Mouse (Mus musculus) hindlimb bud, embryonic 11.5 days (tissue): Measurements from ENCODE around the gene Ccdc71l.

Source experiments
- DNase-seq: peaks from one replicate; pipeline ENCODE4 v3.0.0-alpha.2; 2012; ENCODE audit warnings: low read depth, low spot score; ENCODE audit errors: extremely low spot score

Gene Ccdc71l

DNA sequence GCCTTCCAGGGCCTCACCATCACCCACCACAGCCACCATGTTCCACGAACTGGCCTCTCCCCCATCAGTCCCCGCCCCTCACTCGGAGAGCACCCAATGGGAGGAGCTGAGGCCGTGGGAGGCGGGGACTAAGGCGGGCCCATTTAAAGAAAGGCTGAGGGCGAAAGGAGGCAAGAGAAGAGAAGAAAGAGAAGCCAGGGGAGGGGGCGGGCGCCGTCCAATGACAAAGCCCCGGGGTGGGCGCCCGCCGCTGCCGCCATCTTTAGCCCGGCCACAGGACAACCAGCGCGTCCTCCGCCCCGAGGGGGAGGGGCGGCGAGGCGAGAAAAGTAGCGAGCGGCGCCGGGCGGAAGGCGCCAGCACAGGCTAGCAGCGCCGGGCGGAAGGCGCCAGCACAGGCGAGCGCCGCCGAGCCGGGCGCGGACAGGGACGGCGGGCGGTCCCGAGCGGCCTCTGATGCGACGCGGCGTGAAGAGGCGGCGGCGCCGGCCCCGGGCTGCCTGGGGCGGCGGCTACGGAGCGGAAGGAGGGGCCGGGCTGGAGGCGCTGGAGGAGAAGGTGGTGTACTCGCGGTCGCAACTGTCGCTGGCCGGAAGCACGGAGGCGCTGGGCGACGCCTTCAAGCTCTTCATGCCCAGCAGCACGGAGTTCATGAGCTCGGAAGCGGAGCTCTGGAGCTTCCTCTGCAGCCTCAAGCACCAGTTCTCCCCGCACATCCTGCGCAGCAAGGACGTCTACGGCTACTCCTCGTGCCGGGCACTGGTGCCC, at the start of gene Ccdc71l:
Ccdc71l (plus strand) TSS at position 177 of the 768 bp plus-strand sequence.
- no peak for DNase-seq

DNA sequence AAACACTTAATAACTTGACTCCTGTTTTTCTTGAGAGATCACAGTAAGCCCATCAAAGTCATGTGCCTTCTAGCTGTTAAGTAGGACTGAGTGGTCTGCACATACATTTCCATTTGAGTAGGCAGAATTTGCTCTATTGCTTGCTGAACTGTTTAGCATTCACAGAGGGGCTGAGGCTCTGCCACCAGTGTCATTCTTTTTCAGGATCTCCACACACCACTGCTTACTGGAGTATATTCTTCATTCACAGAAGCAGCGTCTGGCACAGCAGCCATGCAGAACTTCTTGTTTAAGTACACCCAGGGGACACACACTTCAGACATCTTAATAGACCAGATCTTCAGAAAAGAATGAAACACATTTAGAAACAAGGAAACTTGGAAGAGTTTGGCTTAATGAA, 39.4 kb upstream of the Ccdc71l start:
- DNase-seq: no peak

DNA sequence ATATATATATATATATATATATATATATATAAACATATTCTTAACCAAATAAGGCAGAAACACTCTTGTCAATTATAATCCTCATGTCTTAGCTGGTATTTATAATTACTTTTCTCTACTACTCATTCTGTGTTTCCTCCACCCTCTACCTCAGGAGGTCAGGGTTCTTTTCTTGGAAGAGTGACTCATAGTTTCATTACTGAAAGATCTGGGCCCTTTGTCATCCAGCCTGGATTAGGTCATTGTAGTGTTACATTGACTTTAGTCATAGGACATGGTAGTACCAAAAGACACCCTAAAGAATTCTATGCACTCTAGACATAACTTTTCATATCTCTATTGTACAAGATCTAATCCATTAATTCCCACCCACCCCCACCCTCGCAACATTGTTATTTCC, 35.0 kb upstream of the Ccdc71l start:
- no peak for DNase-seq

DNA sequence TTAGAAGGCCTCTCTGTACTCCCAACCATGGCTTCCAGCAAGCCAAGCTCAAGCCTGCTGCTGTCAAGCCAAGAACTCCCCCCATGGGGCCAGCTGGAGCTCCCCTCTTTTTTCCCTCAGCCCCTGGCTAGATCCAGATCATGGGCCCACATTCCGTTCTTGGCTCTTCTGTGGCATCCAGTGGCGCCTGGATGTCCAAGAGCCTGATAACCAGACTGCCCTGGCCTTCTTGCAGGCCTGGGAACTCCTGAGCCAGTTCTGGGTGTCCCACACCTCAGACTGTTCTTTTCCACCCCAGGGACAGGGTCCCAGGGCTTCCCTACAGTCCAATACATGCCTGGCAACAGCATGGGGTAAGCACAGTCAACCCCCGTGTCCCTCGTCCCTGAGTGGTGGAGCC, 32.4 kb upstream of the Ccdc71l start:
- DNase-seq: no peak

DNA sequence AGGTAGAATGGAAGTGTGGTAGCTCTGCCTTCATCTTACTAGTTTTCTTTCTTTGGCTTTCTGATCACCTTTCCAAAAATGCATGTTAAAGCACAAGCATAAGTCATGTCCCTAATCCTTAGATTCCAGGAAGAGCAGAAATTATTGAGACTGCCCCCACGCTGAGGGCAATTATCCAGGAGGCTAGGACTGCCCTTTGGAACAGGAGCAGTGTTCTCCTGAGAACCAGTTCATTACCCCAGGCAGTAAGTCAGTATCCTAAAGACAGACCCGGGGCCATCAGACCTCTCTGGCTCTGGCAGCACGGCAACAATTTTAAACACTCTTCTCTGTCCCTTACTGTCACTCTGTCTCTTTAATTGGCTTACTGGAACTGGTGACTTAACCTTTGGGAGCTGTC, 30.0 kb upstream of the Ccdc71l start:
- no peak for DNase-seq

DNA sequence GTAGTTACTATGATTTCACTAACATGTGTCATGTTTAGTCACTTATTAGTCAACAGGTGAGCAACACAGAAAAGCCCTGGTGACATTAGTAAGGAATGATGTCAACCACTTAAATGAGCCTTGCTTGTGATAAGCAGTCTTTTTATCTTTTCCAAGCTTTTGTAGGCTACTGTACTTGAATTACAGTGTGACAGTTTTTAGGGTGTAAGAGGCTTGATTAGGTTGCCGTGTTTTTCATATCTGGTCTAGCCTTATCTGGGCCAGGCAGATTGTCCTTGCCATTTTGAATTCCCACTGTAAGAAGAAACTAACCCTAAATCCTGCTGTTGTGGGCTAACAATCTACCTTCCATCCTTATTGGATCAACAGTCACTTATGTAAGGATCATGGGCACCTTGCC, 26.6 kb upstream of the Ccdc71l start:
- DNase-seq: no peak

DNA sequence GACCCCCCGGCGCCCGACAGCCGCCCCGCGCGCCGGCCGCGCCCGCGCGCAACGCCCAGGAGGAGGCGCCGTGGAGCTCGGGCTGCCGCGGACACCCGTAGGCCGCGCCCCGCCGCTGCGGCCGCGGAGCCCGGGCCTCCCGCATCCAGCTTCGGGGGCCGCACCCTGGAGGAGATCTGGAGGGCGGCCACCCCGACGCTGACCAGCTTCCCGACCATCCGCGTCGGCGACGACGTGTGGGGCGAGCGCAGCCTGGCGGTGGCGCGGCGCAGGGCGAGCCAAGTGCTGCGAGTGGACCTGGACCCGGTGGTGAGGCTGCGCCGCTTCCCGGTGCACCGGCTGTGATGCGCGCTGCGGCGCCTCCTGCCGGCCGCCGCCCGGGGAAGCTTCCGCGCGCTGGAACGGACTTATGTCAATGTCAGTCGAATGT, 807 bp downstream of the Ccdc71l start:
- DNase-seq: no peak

DNA sequence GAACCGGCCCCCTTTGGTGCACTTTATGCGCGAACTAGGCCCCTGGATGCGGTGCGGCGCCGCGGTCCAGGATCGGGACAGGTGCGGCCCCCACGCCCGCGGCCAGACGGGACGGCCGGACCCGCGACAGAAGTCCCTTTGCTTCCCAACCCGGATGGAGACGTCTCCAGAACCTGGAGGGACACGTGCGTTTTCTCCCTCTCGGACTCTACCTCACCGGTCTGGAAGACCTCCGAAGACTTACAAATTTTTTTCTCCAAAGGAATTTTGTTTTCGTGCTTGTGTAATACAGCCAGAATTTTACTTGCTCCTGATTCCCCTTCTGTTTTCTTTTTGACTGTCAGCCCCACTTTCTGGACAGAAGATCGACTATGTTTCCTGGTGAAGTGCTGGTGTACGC, 1.2 kb downstream of the Ccdc71l start:
- no peak for DNase-seq

DNA sequence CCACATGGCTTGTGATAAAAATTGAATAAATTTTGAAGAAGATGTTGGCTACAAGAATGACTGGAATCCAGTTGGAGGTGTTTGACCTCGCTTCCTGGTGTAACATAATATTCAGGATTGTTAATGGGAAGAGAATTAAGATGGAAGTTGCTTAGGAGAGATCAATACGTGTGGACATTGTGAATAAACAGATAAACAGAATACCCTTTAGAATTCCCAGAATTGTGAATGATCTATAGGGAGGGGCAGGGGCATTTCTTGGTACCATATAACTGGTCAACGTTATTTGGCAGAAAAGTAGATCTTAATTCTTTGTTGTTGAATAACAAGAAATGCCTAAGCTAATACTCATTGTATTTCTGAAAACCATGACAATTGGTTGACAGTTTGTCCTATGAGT, 2.0 kb downstream of the Ccdc71l start:
- DNase-seq: no peak

DNA sequence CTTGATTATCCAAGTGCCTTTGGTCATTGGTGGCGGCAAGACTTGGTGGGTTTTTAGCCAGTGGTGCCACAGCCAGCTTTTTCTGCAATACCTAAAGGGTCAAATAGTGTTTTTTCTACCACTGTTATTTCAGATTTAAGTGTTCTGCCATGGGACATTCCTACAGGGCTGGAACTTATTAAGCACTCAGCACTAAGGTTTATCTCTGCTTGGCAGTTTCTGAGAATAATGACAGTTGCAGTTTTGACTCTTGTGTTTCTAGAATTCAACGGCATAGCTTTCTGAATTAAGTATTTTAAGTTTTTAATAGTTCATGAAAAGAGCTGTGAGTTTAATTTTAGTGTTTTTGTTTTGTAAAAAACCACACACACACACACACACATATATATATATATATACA, 2.5 kb downstream of the Ccdc71l start:
- DNase-seq: no peak

DNA sequence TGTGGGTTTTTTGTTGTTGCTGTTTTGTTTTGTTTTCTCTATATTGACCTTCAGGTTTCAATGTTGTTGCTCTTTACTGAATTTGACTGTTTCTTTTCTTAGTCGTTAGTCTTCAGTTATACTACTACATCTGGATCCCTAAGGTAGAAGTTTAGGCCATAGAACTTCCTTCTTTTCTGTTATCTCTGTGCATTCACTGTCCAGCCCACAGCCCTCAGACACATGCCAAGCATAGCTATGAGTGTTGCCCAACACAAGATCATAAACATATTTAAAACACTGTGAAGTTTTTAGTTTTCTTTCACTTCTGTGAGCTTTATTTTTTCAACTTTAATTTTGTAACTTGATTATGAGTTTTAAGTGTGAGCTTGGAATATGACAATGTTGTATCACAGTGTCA, 41.0 kb downstream of the Ccdc71l start:
- no peak for DNase-seq

DNA sequence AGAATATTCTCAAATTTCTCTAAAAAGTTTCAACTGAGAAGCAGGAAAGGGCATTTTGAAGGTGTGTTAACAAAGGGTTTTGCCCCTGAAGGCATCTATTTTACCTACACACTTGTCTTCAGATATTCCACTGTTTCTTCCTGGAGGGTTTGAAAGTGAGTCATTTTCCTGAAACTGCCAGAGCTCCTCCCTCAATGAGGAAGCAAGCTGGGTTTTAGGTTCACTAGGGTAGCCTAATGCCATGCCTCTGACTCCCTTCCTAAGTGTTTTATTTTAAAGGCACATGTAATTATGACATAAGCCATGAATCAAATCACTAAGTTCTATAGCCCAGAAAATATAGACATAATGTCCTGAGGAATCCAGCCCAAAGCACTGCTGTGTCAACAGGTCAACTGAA, 49.3 kb downstream of the Ccdc71l start:
- no peak for DNase-seq

DNA sequence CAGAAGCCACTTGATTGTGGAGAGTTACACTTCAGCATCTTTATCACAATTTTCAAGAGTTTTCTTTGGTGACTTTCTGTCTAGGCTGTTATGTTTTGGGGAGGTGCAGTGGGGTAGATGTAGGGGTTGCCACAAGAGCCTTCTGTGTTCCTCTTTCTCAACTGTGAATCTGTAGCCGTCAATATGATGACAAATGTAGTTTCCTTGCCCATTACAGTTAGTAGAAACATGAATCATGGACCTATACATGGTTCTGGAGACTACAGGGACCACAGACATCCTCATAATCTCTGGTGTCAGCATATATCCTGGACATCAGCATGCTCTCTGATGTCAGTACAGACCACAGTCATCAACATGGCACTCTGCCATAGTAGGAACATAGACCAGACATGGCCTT, 52.5 kb downstream of the Ccdc71l start:
- no peak for DNase-seq
